Mouse (Mus musculus) hindbrain, embryonic 12.5 days (tissue): ENCODE measurements around the gene Cadps2. TPM values are rescaled to one million over a fixed set of nuclear protein-coding genes. Genes with fewer than 3 reads are reported as not detected.

Source experiments
- ATAC-seq: fragments of 200-750 bp; cut with Nextera tagmentation; 2 replicates; pipeline ENCODE4 v1.8.0; 2017; ENCODE audit warnings: moderate TSS enrichment; ENCODE audit not compliant: low FRiP score
- H3K27ac ChIP-seq: fragments of 300-500 bp; sonication (generic); 2 replicates; pipeline ENCODE4 v1.5.1; 2016; ENCODE audit warnings: mild to moderate bottlenecking
- H3K27me3 ChIP-seq: fragments of 300-500 bp; sonication (generic); 2 replicates; pipeline ENCODE4 v1.6.1; 2016; ENCODE audit warnings: mild to moderate bottlenecking
- H3K36me3 ChIP-seq: fragments of 300-500 bp; sonication (generic); 2 replicates; pipeline ENCODE4 v1.6.1; 2016; ENCODE audit warnings: mild to moderate bottlenecking
- H3K4me1 ChIP-seq: fragments of 300-500 bp; sonication (generic); 2 replicates; pipeline ENCODE4 v1.6.1; 2016
- H3K4me2 ChIP-seq: fragments of 300-500 bp; sonication (generic); replicated peaks from 2 replicates; pipeline ENCODE4 v1.6.1; 2016; ENCODE audit warnings: mild to moderate bottlenecking
- H3K4me3 ChIP-seq: fragments of 300-500 bp; sonication (generic); 2 replicates; pipeline ENCODE4 v1.5.1; 2016; ENCODE audit warnings: mild to moderate bottlenecking
- H3K9ac ChIP-seq: fragments of 300-500 bp; sonication (generic); 2 replicates; pipeline ENCODE4 v1.6.1; 2016; ENCODE audit warnings: mild to moderate bottlenecking, moderate library complexity
- H3K9me3 ChIP-seq: fragments of 300-500 bp; sonication (generic); replicated peaks from 2 replicates; pipeline ENCODE4 v1.6.1; 2016; ENCODE audit warnings: mild to moderate bottlenecking
- WGBS: fragments of 180-500 bp; shearing (Covaris S2); methylation state at CpG from one replicate; pipeline ENCODE4 v1.1.7; 2016; 5-methylcytosine and 5-hydroxymethylcytosine counted together
- polyA plus RNA-seq: library from polyadenylated mRNA; unstranded; fragments of >200 nt; fragmentation: Nextera tagmentation; extraction: Ambion mirVana; gene quantifications from 2 replicates; pipeline ENCODE4 v1.2.1, GENCODE M21; 2016

Cadps2 gene
- polyA plus RNA-seq, 1 experiment from 2014 or later = 3.4 TPM

- H3K4me1 ChIP-seq = peaks cover 7% of the 10 kb centered on the region
- no peaks in the 10 kb centered on the region for H3K36me3 ChIP-seq
- peaks cover 88% of the 10 kb centered on the region for H3K27me3 ChIP-seq
- H3K4me2 ChIP-seq = no peak overlapping the region
- no peak overlapping the region for H3K9ac ChIP-seq
- no peak overlapping the region for H3K27ac ChIP-seq
- no peaks in the 10 kb centered on the region for H3K9me3 ChIP-seq
- no peak overlapping the region for H3K4me3 ChIP-seq
- ATAC-seq = no peak
- WGBS = 1% methylated on average over 8 of the region's 8 CpGs
Observed at GRCm38 (mm10) chr6:23255161-23255560, 584.1 kb downstream of the Cadps2 start.

- Histone ChIP-seq H3K27me3 (peaks cover 88% of the 10 kb centered on the region), H3K9ac (no peak overlapping the region), H3K4me2 (no peak overlapping the region), H3K27ac (no peak overlapping the region), H3K9me3 (no peaks in the 10 kb centered on the region), H3K36me3 (no peaks in the 10 kb centered on the region), H3K4me3 (no peak overlapping the region), H3K4me1 (peaks cover 7% of the 10 kb centered on the region)
- no peak for ATAC-seq
- 4% methylated on average over 11 of the region's 11 CpGs for WGBS
Observed at GRCm38 (mm10) chr6:23254644-23255043, 584.6 kb downstream of the Cadps2 start.

GRCm38 (mm10) chr6:23253353-23254311 lies 585.6 kb downstream of the Cadps2 start:
- Histone ChIP-seq H3K27me3 (peaks cover 88% of the 10 kb centered on the region), H3K4me2 (peak overlapping the region; percentile 3; the same call in 1 of the 2 replicates), H3K9me3 (no peaks in the 10 kb centered on the region), H3K27ac (no peak overlapping the region), H3K36me3 (no peaks in the 10 kb centered on the region), H3K4me3 (peak overlapping the region; percentile 11; the same call in 1 of the 2 replicates), H3K9ac (no peak overlapping the region), H3K4me1 (peaks cover 13% of the 10 kb centered on the region)
- 0 out of 2 replicates have a peak, but pooled peaks have one; percentile 30 for ATAC-seq
- under 1% methylated on average over 43 of the region's 43 CpGs for WGBS

- Histone ChIP-seq H3K9ac (no peak overlapping the region), H3K4me2 (no peak overlapping the region), H3K4me1 (peaks cover 19% of the 10 kb centered on the region), H3K4me3 (no peak overlapping the region), H3K9me3 (no peaks in the 10 kb centered on the region), H3K27me3 (peaks cover 88% of the 10 kb centered on the region), H3K27ac (no peak overlapping the region), H3K36me3 (no peaks in the 10 kb centered on the region)
- WGBS = under 1% methylated on average over 20 of the region's 20 CpGs
- ATAC-seq = no peak
Observed at GRCm38 (mm10) chr6:23252196-23253135, 586.8 kb downstream of the Cadps2 start.

- Histone ChIP-seq H3K36me3 (no peaks in the 10 kb centered on the region), H3K9ac (no peak overlapping the region), H3K9me3 (no peaks in the 10 kb centered on the region), H3K4me1 (peaks cover 21% of the 10 kb centered on the region), H3K4me3 (no peak overlapping the region), H3K27me3 (peaks cover 89% of the 10 kb centered on the region), H3K4me2 (no peak overlapping the region), H3K27ac (no peak overlapping the region)
- no peak for ATAC-seq
- WGBS = 3% methylated on average over 3 of the region's 3 CpGs
Observed at GRCm38 (mm10) chr6:23251431-23251830, 587.8 kb downstream of the Cadps2 start.

GRCm38 (mm10) chr6:23250288-23250955 lies 588.8 kb downstream of the Cadps2 start:
- Histone ChIP-seq H3K4me1 (peaks cover 24% of the 10 kb centered on the region), H3K4me2 (no peak overlapping the region), H3K9ac (no peak overlapping the region), H3K9me3 (no peaks in the 10 kb centered on the region), H3K36me3 (no peaks in the 10 kb centered on the region), H3K27ac (no peak overlapping the region), H3K4me3 (0 out of 2 replicates have a peak overlapping the region, but pooled peaks have one; percentile 0), H3K27me3 (peaks cover 89% of the 10 kb centered on the region)
- no peak for ATAC-seq
- under 1% methylated on average over 22 of the region's 22 CpGs for WGBS

GRCm38 (mm10) chr6:23249616-23250287 lies 589.5 kb downstream of the Cadps2 start:
- Histone ChIP-seq H3K27me3 (peaks cover 86% of the 10 kb centered on the region), H3K4me1 (peaks cover 24% of the 10 kb centered on the region), H3K36me3 (no peaks in the 10 kb centered on the region), H3K9ac (peak overlapping the region; percentile 36; the same call in 1 of the 2 replicates), H3K4me3 (peak overlapping the region; percentile 36), H3K4me2 (peak overlapping the region; percentile 62), H3K9me3 (no peaks in the 10 kb centered on the region), H3K27ac (no peak overlapping the region)
- peak; percentile 72 for ATAC-seq
- WGBS = under 1% methylated on average over 29 of the region's 29 CpGs

- no peaks in the 10 kb centered on the region for H3K36me3 ChIP-seq
- peaks cover 24% of the 10 kb centered on the region for H3K4me1 ChIP-seq
- peaks cover 85% of the 10 kb centered on the region for H3K27me3 ChIP-seq
- H3K9me3 ChIP-seq = no peaks in the 10 kb centered on the region
- ATAC-seq = 0 out of 2 replicates have a peak, but pooled peaks have one; percentile 29
- H3K4me2 ChIP-seq = peak overlapping the region; percentile 62
- H3K27ac ChIP-seq = no peak overlapping the region
- peak overlapping the region; percentile 36; the same call in 1 of the 2 replicates for H3K9ac ChIP-seq
- WGBS = 1% methylated on average over 19 of the region's 24 CpGs
- H3K4me3 ChIP-seq = peak overlapping the region; percentile 36
Observed at GRCm38 (mm10) chr6:23249053-23249401, 590.2 kb downstream of the Cadps2 start.

GRCm38 (mm10) chr6:23248313-23249052 lies 590.7 kb downstream of the Cadps2 start, which contains the start of gene Fezf1:
Gene Fezf1, minus strand, starts transcription at chr6:23248362.
- Histone ChIP-seq H3K36me3 (no peaks in the 10 kb centered on the region), H3K4me1 (peaks cover 18% of the 10 kb centered on the region), H3K27ac (no peak within 1 kb of the TSS), H3K9me3 (no peaks in the 10 kb centered on the region), H3K4me2 (peak within 1 kb of the TSS; percentile 62), H3K27me3 (peaks cover 85% of the 10 kb centered on the region), H3K4me3 (peak within 1 kb of the TSS; percentile 36), H3K9ac (peak within 1 kb of the TSS; percentile 36; the same call in 1 of the 2 replicates)
- WGBS = under 1% methylated on average over 31 of the region's 31 CpGs
- ATAC-seq = no peak

GRCm38 (mm10) chr6:23247512-23248312 lies 591.5 kb downstream of the Cadps2 start:
- peaks cover 87% of the 10 kb centered on the region for H3K27me3 ChIP-seq
- H3K9me3 ChIP-seq = no peaks in the 10 kb centered on the region
- no peak overlapping the region for H3K27ac ChIP-seq
- H3K4me2 ChIP-seq = peak overlapping the region; percentile 34
- H3K9ac ChIP-seq = no peak overlapping the region
- no peak; the same call in 1 of the 2 replicates for ATAC-seq
- under 1% methylated on average over 61 of the region's 61 CpGs for WGBS
- peak overlapping the region; percentile 16 for H3K4me3 ChIP-seq
- peaks cover 17% of the 10 kb centered on the region; the same call in 1 of the 2 replicates for H3K4me1 ChIP-seq
- no peaks in the 10 kb centered on the region for H3K36me3 ChIP-seq
